Mouse (Mus musculus) stomach, postnatal 0 days (tissue): ENCODE data around the gene Arfgef2.

Experiments used
- CTCF ChIP-seq: IDR thresholded peaks from 2 replicates; pipeline ENCODE4 v1.5.1; 2016; ENCODE audit warnings: antibody characterized with exemption, low read depth, mild to moderate bottlenecking, moderate library complexity
- EP300 ChIP-seq: optimal IDR thresholded peaks from 2 replicates; pipeline ENCODE3; 2016; ENCODE audit warnings: antibody characterized with exemption

DNA sequence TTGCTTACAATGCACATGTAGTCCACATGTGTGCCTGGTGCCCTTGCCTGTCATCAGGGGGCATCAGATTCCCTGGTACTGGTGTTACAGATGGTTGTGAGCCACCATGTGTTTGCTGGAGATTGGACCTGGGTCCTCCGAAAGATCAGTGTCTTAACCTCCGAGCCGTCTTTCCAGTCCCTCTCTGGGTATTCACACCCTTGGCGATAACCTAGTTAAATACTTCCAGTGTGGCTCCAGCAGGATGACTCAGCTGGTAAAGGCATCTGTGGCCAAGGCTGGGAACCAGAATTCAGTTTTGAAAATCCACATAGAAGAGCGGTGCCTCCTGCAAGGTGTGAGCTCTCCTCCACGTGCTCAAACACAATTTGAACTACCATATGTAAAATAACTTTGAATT is 128.6 kb downstream of the Arfgef2 start:
- TF ChIP-seq CTCF (no peak), EP300 (no peak)
